Mouse (Mus musculus): Measurements from ENCODE around the gene Gcc1. TPM values are rescaled to one million over a fixed set of nuclear protein-coding genes. Genes with fewer than 3 reads are reported as not detected.

Gcc1 gene
- polyA plus RNA-seq, 1 experiment from 2014 or later, result 4.0 TPM

- Histone ChIP-seq H3K9ac (ENCODE audit: low read depth, low read length) (peak overlapping the region; percentile 49), H3K4me2 (peak overlapping the region; percentile 74), H3K27me3 (ENCODE audit: control insufficient read depth, insufficient read depth, low read length) (no peaks in the 10 kb centered on the region), H3K36me3 (ENCODE audit: control insufficient read depth, insufficient read depth, low read length) (peaks cover 18% of the 10 kb centered on the region), H3K9me3 (replicated peaks; ENCODE audit: control insufficient read depth, low read length) (no peaks in the 10 kb centered on the region), H3K4me1 (ENCODE audit: control insufficient read depth, insufficient read depth, low read length) (peaks cover 26% of the 10 kb centered on the region), H3K27ac (ENCODE audit: low read depth, low read length) (peak overlapping the region; percentile 59), H3K4me3 (ENCODE audit: low read depth, low read length) (peak overlapping the region; percentile 95)
- no peak for ATAC-seq (replicated peaks; ENCODE audit: insufficient number of reproducible peaks, low FRiP score, low TSS enrichment)
- WGBS (ENCODE audit: insufficient replicate concordance), result 63% methylated on average over 6 of the region's 6 CpGs
Observed at GRCm38 (mm10) chr6:28425019-28425418, 3.2 kb downstream of the Gcc1 start.

GRCm38 (mm10) chr6:28423767-28424695 lies 4.2 kb downstream of the Gcc1 start:
- Histone ChIP-seq H3K4me1 (ENCODE audit: control insufficient read depth, insufficient read depth, low read length) (peaks cover 31% of the 10 kb centered on the region), H3K4me3 (ENCODE audit: low read depth, low read length) (peak overlapping the region; percentile 95), H3K9ac (ENCODE audit: low read depth, low read length) (peak overlapping the region; percentile 93), H3K27me3 (ENCODE audit: control insufficient read depth, insufficient read depth, low read length) (no peaks in the 10 kb centered on the region), H3K4me2 (peak overlapping the region; percentile 74), H3K36me3 (ENCODE audit: control insufficient read depth, insufficient read depth, low read length) (peaks cover 19% of the 10 kb centered on the region), H3K9me3 (replicated peaks; ENCODE audit: control insufficient read depth, low read length) (no peaks in the 10 kb centered on the region), H3K27ac (ENCODE audit: low read depth, low read length) (peak overlapping the region; percentile 88)
- ATAC-seq (replicated peaks; ENCODE audit: insufficient number of reproducible peaks, low FRiP score, low TSS enrichment), result peak; percentile 49
- 6% methylated on average over 37 of the region's 46 CpGs for WGBS (ENCODE audit: insufficient replicate concordance)

- peak; percentile 76 for ATAC-seq (replicated peaks; ENCODE audit: insufficient number of reproducible peaks, low FRiP score, low TSS enrichment)
- 2% methylated on average over 41 of the region's 42 CpGs for WGBS (ENCODE audit: insufficient replicate concordance)
- H3K4me2 ChIP-seq, result peak within 1 kb of the TSS; percentile 74
Observed at GRCm38 (mm10) chr6:28423313-28423712, 4.9 kb downstream of the Gcc1 start, which contains the start of gene Arf5. Arf5 (plus strand) TSS chr6:28423560.

GRCm38 (mm10) chr6:28422651-28423290 lies 5.4 kb downstream of the Gcc1 start:
- H3K4me3 ChIP-seq (ENCODE audit: low read depth, low read length), result peak overlapping the region; percentile 95

More at GRCm38 (mm10) chr6:28423313-28423712, 4.9 kb downstream of the Gcc1 start, which contains the start of gene Arf5:
- H3K27me3 ChIP-seq (ENCODE audit: control insufficient read depth, insufficient read depth, low read length), result no peaks in the 10 kb centered on the region
- no peaks in the 10 kb centered on the region for H3K9me3 ChIP-seq (replicated peaks; ENCODE audit: control insufficient read depth, low read length)
- H3K36me3 ChIP-seq (ENCODE audit: control insufficient read depth, insufficient read depth, low read length), result peaks cover 25% of the 10 kb centered on the region
- H3K4me3 ChIP-seq (ENCODE audit: low read depth, low read length), result peak within 1 kb of the TSS; percentile 95
- peaks cover 31% of the 10 kb centered on the region for H3K4me1 ChIP-seq (ENCODE audit: control insufficient read depth, insufficient read depth, low read length)
- peak within 1 kb of the TSS; percentile 93 for H3K9ac ChIP-seq (ENCODE audit: low read depth, low read length)
- H3K27ac ChIP-seq (ENCODE audit: low read depth, low read length), result peak within 1 kb of the TSS; percentile 88

GRCm38 (mm10) chr6:28421469-28422000 lies 6.7 kb downstream of the Gcc1 start:
- peak; percentile 81 for ATAC-seq (replicated peaks; ENCODE audit: insufficient number of reproducible peaks, low FRiP score, low TSS enrichment)
- under 1% methylated on average over 27 of the region's 27 CpGs for WGBS (ENCODE audit: insufficient replicate concordance)
- Histone ChIP-seq H3K27ac (ENCODE audit: low read depth, low read length) (peak overlapping the region; percentile 52), H3K9me3 (replicated peaks; ENCODE audit: control insufficient read depth, low read length) (no peaks in the 10 kb centered on the region), H3K27me3 (ENCODE audit: control insufficient read depth, insufficient read depth, low read length) (no peaks in the 10 kb centered on the region), H3K36me3 (ENCODE audit: control insufficient read depth, insufficient read depth, low read length) (peaks cover 30% of the 10 kb centered on the region), H3K4me3 (ENCODE audit: low read depth, low read length) (peak overlapping the region; percentile 76), H3K4me1 (ENCODE audit: control insufficient read depth, insufficient read depth, low read length) (peaks cover 31% of the 10 kb centered on the region), H3K4me2 (peak overlapping the region; percentile 92), H3K9ac (ENCODE audit: low read depth, low read length) (peak overlapping the region; percentile 71)

More at GRCm38 (mm10) chr6:28422651-28423290, 5.4 kb downstream of the Gcc1 start:
- ATAC-seq (replicated peaks; ENCODE audit: insufficient number of reproducible peaks, low FRiP score, low TSS enrichment), result peak; percentile 1; the same call in 1 of the 2 replicates
- WGBS (ENCODE audit: insufficient replicate concordance), result 68% methylated on average over 15 of the region's 15 CpGs
- no peak overlapping the region for H3K27ac ChIP-seq (ENCODE audit: low read depth, low read length)
- H3K27me3 ChIP-seq (ENCODE audit: control insufficient read depth, insufficient read depth, low read length), result no peaks in the 10 kb centered on the region
- peak overlapping the region; percentile 56 for H3K4me2 ChIP-seq
- 0 out of 2 replicates have a peak overlapping the region, but pooled peaks have one; percentile 22 for H3K9ac ChIP-seq (ENCODE audit: low read depth, low read length)
- peaks cover 30% of the 10 kb centered on the region for H3K36me3 ChIP-seq (ENCODE audit: control insufficient read depth, insufficient read depth, low read length)
- peaks cover 31% of the 10 kb centered on the region for H3K4me1 ChIP-seq (ENCODE audit: control insufficient read depth, insufficient read depth, low read length)
- H3K9me3 ChIP-seq (replicated peaks; ENCODE audit: control insufficient read depth, low read length), result no peaks in the 10 kb centered on the region

GRCm38 (mm10) chr6:28420865-28421264 lies 7.3 kb downstream of the Gcc1 start:
- Histone ChIP-seq H3K27ac (ENCODE audit: low read depth, low read length) (peak overlapping the region; percentile 52), H3K4me2 (peak overlapping the region; percentile 92), H3K9ac (ENCODE audit: low read depth, low read length) (peak overlapping the region; percentile 71), H3K4me1 (ENCODE audit: control insufficient read depth, insufficient read depth, low read length) (peaks cover 31% of the 10 kb centered on the region), H3K9me3 (replicated peaks; ENCODE audit: control insufficient read depth, low read length) (no peaks in the 10 kb centered on the region), H3K36me3 (ENCODE audit: control insufficient read depth, insufficient read depth, low read length) (peaks cover 23% of the 10 kb centered on the region), H3K4me3 (ENCODE audit: low read depth, low read length) (peak overlapping the region; percentile 76), H3K27me3 (ENCODE audit: control insufficient read depth, insufficient read depth, low read length) (no peaks in the 10 kb centered on the region)
- WGBS (ENCODE audit: insufficient replicate concordance), result 18% methylated on average over 13 of the region's 13 CpGs
- ATAC-seq (replicated peaks; ENCODE audit: insufficient number of reproducible peaks, low FRiP score, low TSS enrichment), result no peak

GRCm38 (mm10) chr6:28420361-28420760 lies 7.8 kb downstream of the Gcc1 start:
- Histone ChIP-seq H3K9me3 (replicated peaks; ENCODE audit: control insufficient read depth, low read length) (no peaks in the 10 kb centered on the region), H3K27me3 (ENCODE audit: control insufficient read depth, insufficient read depth, low read length) (no peaks in the 10 kb centered on the region), H3K4me3 (ENCODE audit: low read depth, low read length) (peak overlapping the region; percentile 76), H3K27ac (ENCODE audit: low read depth, low read length) (no peak overlapping the region), H3K4me2 (peak overlapping the region; percentile 92), H3K36me3 (ENCODE audit: control insufficient read depth, insufficient read depth, low read length) (peaks cover 23% of the 10 kb centered on the region), H3K9ac (ENCODE audit: low read depth, low read length) (peak overlapping the region; percentile 71; the same call in 1 of the 2 replicates), H3K4me1 (ENCODE audit: control insufficient read depth, insufficient read depth, low read length) (peaks cover 31% of the 10 kb centered on the region)
- ATAC-seq (replicated peaks; ENCODE audit: insufficient number of reproducible peaks, low FRiP score, low TSS enrichment), result no peak
- WGBS (ENCODE audit: insufficient replicate concordance), result 71% methylated on average over 17 of the region's 17 CpGs

GRCm38 (mm10) chr6:28419673-28420072 lies 8.5 kb downstream of the Gcc1 start:
- H3K36me3 ChIP-seq (ENCODE audit: control insufficient read depth, insufficient read depth, low read length), result peaks cover 19% of the 10 kb centered on the region
- peaks cover 27% of the 10 kb centered on the region for H3K4me1 ChIP-seq (ENCODE audit: control insufficient read depth, insufficient read depth, low read length)
- no peaks in the 10 kb centered on the region for H3K9me3 ChIP-seq (replicated peaks; ENCODE audit: control insufficient read depth, low read length)
- whole genome bisulfite sequencing (ENCODE audit: insufficient replicate concordance), result 77% methylated on average over 2 of the region's 2 CpGs
- H3K4me2 ChIP-seq, result peak overlapping the region; percentile 10
- no peak overlapping the region for H3K27ac ChIP-seq (ENCODE audit: low read depth, low read length)
- ATAC-seq (replicated peaks; ENCODE audit: insufficient number of reproducible peaks, low FRiP score, low TSS enrichment), result no peak
- H3K4me3 ChIP-seq (ENCODE audit: low read depth, low read length), result no peak overlapping the region
- 0 out of 2 replicates have a peak overlapping the region, but pooled peaks have one; percentile 5 for H3K9ac ChIP-seq (ENCODE audit: low read depth, low read length)
- no peaks in the 10 kb centered on the region for H3K27me3 ChIP-seq (ENCODE audit: control insufficient read depth, insufficient read depth, low read length)

Measured in heart, embryonic 11.5 days (tissue).